Mouse (Mus musculus): Measurements from ENCODE around the gene Msh5.

- TF ChIP-seq GATA1 (IDR thresholded peaks at IDR 0.05; ENCODE audit: borderline replicate concordance, low read length) (no peak), FLI1 (IDR thresholded peaks at IDR 0.05; ENCODE audit: low read length) (no peak)
These were observed 44.9 kb downstream of the Msh5 start for GRCm38 (mm10) chr17:35001452-35002152.

All from megakaryocyte, embryonic 14.5 days (primary cell).